Mouse (Mus musculus): ENCODE data around the gene Ablim2.

GRCm38 (mm10) chr5:35856245-35856644, 98.6 kb downstream of the Ablim2 start:
- TF ChIP-seq POLR2A (IDR thresholded peaks at IDR 0.05; ENCODE audit: extremely low read depth, insufficient read depth, low read length) (no peak), CTCF (IDR thresholded peaks at IDR 0.05; ENCODE audit: extremely low read depth, insufficient read depth, low read length) (no peak)
